Mouse (Mus musculus) hindbrain, embryonic 10.5 days (tissue): ENCODE data around the gene Rab3c. TPM values are rescaled to one million over a fixed set of nuclear protein-coding genes. Genes with fewer than 3 reads are reported as not detected.

ENCODE experiments used
- DNase-seq: peaks from one replicate; pipeline ENCODE4 v3.0.0-alpha.2; 2017; ENCODE audit warnings: low spot score
- H3K27ac ChIP-seq: fragments of 300-500 bp; sonication (generic); 2 replicates; pipeline ENCODE4 v1.5.1; 2016; ENCODE audit warnings: mild to moderate bottlenecking, moderate library complexity
- H3K27me3 ChIP-seq: fragments of 300-500 bp; sonication (generic); 2 replicates; pipeline ENCODE4 v1.6.1; 2016; ENCODE audit warnings: mild to moderate bottlenecking; ENCODE audit not compliant: poor library complexity, insufficient read depth, severe bottlenecking
- H3K36me3 ChIP-seq: fragments of 300-500 bp; sonication (generic); 2 replicates; pipeline ENCODE4 v1.6.1; 2016; ENCODE audit warnings: mild to moderate bottlenecking, moderate library complexity
- H3K4me1 ChIP-seq: fragments of 300-500 bp; sonication (generic); replicated peaks from 2 replicates; pipeline ENCODE4 v1.6.1; 2016; ENCODE audit warnings: mild to moderate bottlenecking
- H3K4me3 ChIP-seq: fragments of 300-500 bp; sonication (generic); 2 replicates; pipeline ENCODE4 v1.5.1; 2016; ENCODE audit warnings: mild to moderate bottlenecking, moderate library complexity
- H3K9me3 ChIP-seq: fragments of 300-500 bp; sonication (generic); 2 replicates; pipeline ENCODE4 v1.6.1; 2016; ENCODE audit warnings: mild to moderate bottlenecking, moderate library complexity
- WGBS: fragments of 180-500 bp; shearing (Covaris S2); methylation state at CpG from one replicate; pipeline ENCODE4 v1.1.7; 2016; 5-methylcytosine and 5-hydroxymethylcytosine counted together
- polyA plus RNA-seq: library from polyadenylated mRNA; unstranded; fragments of >200 nt; fragmentation: Nextera tagmentation; extraction: Ambion mirVana; gene quantifications from 2 replicates; pipeline ENCODE4 v1.2.1, GENCODE M21; 2016

The Rab3c gene
- polyA plus RNA-seq, 1 experiment from 2014 or later, result 35.5 TPM

DNA sequence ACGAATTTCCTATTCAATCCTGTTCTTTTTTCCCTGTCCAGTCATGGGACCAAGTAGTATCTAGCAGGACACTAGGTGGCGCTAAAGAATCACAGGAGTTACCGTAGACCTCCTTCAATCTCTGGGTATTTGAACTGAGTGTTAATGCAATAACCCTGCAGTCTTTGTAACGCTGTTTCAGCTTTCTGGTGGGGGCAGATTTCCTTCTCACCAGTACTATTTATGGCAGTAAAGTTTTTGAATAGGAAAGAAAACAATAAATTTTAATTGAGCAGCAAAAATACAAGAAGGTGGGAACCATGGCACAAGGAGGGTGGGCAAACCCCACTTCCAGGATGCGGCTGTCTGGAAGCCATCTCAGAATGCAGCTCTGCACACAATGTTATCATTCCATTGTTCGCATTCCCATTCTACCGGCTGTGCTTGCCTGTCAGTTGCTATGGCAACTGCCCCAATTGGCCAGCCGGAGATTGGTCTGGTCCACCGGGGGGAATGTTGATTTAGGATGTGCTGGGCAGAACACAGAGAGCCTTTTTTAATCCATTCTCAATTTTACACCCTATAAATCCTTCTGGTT is 217.9 kb downstream of the Rab3c start:
- H3K27me3 ChIP-seq, result no peaks in the 10 kb centered on the region
- H3K4me1 ChIP-seq, result peaks cover 11% of the 10 kb centered on the region
- no peaks in the 10 kb centered on the region for H3K36me3 ChIP-seq
- H3K27ac ChIP-seq, result peak overlapping the region; percentile 78
- no peaks in the 10 kb centered on the region for H3K9me3 ChIP-seq
- WGBS, result 14% methylated on average over 9 of the region's 9 CpGs
- peak; percentile 77 for DNase-seq
- H3K4me3 ChIP-seq, result peak overlapping the region; percentile 26

DNA sequence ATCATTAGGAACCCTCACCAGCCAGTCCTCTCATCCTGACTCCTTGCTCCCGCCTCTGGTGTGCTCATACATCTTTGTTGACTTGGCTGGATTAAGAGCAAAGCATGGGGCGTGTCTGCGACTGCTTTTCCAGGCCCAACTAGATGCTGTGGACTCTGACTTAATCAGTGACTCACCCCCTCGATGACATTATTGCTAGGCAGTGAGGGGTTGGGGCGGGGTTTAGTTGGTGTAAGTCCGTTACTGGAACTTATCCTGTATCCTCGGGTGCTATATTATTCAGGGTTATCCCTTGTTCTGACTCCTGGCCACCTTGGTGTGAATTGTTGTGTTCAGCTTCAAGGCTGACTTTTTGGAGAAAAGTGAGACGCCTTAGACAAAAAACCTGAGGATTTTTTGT is 218.5 kb downstream of the Rab3c start:
- DNase-seq, result no peak
- 72% methylated on average over 8 of the region's 8 CpGs for WGBS
- peaks cover 11% of the 10 kb centered on the region for H3K4me1 ChIP-seq
- peak overlapping the region; percentile 78; the same call in 1 of the 2 replicates for H3K27ac ChIP-seq
- no peak overlapping the region for H3K4me3 ChIP-seq
- H3K27me3 ChIP-seq, result no peaks in the 10 kb centered on the region
- H3K9me3 ChIP-seq, result no peaks in the 10 kb centered on the region
- H3K36me3 ChIP-seq, result no peaks in the 10 kb centered on the region

DNA sequence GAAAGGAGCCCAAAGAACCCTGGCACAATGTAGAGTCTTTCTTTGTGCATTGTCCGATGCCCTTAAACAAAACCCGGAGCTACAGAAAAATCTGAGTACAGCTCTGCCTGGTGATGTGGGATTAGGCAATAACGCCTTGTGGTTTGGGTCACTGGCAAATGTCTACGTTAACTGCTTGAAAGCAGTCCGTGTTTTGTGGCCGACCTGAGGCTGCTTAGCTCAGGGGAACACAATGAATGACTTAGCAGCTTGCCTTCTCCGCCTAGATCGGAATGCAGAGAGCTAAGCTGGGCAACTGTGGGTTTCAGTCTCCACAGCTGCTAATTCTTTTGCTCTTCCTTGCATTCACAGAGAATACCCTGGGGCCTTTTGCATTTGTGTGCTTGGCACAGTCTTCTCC is 226.3 kb downstream of the Rab3c start:
- Histone ChIP-seq H3K36me3 (no peaks in the 10 kb centered on the region), H3K4me1 (no peaks in the 10 kb centered on the region), H3K4me3 (no peak overlapping the region), H3K27ac (no peak overlapping the region), H3K27me3 (no peaks in the 10 kb centered on the region), H3K9me3 (no peaks in the 10 kb centered on the region)
- no peak for DNase-seq
- 80% methylated on average over 8 of the region's 8 CpGs for WGBS

DNA sequence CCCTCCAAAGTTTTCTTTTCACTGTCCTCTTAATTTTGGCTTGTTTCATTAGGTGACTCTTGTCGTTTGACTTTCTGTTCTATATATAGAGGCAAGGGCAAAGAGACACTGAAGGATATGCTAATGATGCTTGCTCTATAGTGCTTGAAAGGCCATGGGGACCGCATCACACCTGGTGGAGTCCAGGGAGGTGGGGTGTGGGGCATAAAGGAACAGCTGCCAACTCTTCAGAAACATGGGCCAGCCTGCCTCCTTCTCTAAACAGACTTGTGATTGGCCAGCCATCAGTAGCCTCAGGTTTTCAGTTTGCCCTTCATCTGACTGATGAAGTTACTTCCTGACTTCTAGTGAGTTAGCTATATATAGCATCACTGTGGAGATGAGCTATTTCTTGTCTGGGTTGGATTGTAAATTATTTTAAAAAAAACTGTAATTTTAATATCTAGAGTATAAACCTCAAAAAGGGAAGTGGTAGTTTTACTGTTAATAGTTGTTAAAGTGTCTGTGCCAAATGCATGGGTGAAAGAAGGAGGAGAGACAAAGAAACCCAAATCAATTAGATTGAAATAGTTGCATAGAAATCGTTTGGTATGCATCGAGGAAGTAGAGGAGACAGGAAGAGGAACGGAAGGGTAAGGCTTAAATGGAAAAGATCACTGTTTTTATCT is 231.9 kb downstream of the Rab3c start:
- 75% methylated on average over 5 of the region's 5 CpGs for WGBS
- H3K9me3 ChIP-seq, result no peaks in the 10 kb centered on the region
- H3K27ac ChIP-seq, result no peak overlapping the region
- H3K4me1 ChIP-seq, result no peaks in the 10 kb centered on the region
- no peak overlapping the region for H3K4me3 ChIP-seq
- no peaks in the 10 kb centered on the region for H3K27me3 ChIP-seq
- no peaks in the 10 kb centered on the region for H3K36me3 ChIP-seq
- no peak for DNase-seq

DNA sequence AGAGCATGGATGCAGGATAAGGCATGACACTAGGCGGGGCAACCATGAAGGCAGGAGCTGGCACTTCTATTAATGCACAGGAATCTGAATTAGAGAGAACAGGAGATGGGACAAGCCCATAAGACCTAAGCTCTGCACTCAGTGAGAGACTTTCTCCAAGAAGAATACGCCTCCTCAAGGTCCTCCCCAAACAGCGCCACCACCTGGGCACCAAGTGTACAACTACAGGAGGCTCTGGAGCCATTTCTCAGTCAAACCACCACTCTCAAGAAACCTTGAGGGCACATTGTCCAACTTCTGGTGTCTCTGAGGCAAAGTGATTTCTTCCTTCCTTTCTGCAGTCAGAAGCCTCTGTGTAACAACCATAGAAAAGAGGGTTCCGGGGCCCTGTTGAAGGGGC is 236.4 kb downstream of the Rab3c start:
- H3K4me1 ChIP-seq, result no peaks in the 10 kb centered on the region
- H3K9me3 ChIP-seq, result no peaks in the 10 kb centered on the region
- H3K36me3 ChIP-seq, result no peaks in the 10 kb centered on the region
- no peak overlapping the region for H3K4me3 ChIP-seq
- WGBS, result 70% methylated on average over 4 of the region's 4 CpGs
- no peak for DNase-seq
- no peaks in the 10 kb centered on the region for H3K27me3 ChIP-seq
- H3K27ac ChIP-seq, result no peak overlapping the region

DNA sequence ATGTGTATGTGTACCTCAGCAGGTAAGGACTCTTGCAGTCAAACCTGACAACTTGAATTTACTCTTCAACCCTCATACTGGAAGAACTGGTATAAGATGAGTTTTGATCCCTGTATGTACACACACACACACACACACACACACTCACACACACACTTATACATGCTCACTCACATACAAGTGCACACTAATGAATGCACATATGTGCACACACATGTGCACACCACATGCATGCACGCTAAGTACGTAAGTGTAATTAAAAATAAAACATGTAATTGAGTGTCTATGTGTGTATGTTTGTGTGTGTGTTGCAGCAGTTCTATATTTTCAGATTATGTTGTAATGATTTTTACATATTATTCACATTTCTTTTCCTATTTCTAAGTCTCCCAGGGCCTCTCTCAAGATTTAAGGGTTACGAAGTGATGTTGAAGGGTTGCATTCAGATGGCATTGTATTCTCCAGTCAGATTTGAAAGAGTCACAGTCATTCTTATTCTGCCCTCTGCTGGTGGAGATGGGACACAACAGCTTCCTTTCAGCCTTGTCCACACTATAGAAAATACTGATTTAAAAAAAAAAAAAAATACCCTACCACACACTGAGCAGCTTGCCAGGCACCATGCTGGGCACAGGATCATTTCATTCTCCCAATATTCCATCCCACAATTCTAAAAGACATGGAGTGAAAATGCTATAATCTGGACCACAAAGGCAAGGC is 240.9 kb downstream of the Rab3c start:
- 90% methylated on average over 3 of the region's 3 CpGs for WGBS
- no peaks in the 10 kb centered on the region for H3K27me3 ChIP-seq
- H3K36me3 ChIP-seq, result no peaks in the 10 kb centered on the region
- peak; percentile 36 for DNase-seq
- H3K27ac ChIP-seq, result no peak overlapping the region
- no peaks in the 10 kb centered on the region for H3K4me1 ChIP-seq
- no peaks in the 10 kb centered on the region for H3K9me3 ChIP-seq
- no peak overlapping the region for H3K4me3 ChIP-seq

DNA sequence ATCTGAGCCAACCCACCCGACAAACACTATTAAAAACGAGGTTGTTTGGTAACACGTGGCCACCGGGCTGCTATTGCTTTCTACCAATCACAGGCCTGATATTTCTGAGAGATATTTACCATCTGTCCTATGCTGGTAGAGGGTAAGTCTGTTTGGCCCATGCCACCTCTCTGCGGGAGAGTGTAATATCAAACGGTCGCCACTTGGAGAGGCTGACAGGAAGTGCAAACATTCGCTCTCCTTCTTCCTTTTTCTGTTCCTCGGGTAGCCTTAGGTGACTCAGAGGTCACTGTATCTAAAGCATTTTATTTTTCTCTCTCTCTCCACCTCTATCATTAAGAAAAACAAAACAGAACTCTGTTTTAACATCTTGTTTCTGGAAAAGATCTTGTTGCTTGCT is 241.6 kb downstream of the Rab3c start:
- Histone ChIP-seq H3K4me1 (no peaks in the 10 kb centered on the region), H3K9me3 (no peaks in the 10 kb centered on the region), H3K27me3 (no peaks in the 10 kb centered on the region), H3K4me3 (no peak overlapping the region), H3K27ac (no peak overlapping the region), H3K36me3 (no peaks in the 10 kb centered on the region)
- WGBS, result 85% methylated on average over 9 of the region's 9 CpGs
- DNase-seq, result no peak

DNA sequence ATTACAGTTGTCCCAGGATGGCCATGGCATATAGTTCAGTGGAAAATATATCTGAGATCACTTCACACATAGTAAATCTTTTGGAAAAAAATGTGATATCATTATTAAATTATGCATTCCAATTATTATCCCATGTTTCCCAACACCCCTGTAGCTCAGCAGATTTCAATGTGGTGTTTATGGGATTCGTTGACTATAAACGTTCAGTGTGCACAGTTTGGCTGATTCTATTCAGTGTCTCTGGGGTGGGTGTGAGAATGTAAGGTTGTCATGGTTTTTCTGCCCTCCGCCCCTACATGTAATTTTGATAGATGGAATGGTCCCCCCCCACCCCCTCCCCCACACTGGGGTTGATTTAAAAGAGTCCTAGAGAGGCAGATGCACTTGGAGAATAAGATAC is 242.3 kb downstream of the Rab3c start:
- Histone ChIP-seq H3K27me3 (no peaks in the 10 kb centered on the region), H3K27ac (no peak overlapping the region), H3K4me3 (no peak overlapping the region), H3K36me3 (no peaks in the 10 kb centered on the region), H3K4me1 (no peaks in the 10 kb centered on the region), H3K9me3 (no peaks in the 10 kb centered on the region)
- 94% methylated on average over 3 of the region's 3 CpGs for WGBS
- no peak for DNase-seq

DNA sequence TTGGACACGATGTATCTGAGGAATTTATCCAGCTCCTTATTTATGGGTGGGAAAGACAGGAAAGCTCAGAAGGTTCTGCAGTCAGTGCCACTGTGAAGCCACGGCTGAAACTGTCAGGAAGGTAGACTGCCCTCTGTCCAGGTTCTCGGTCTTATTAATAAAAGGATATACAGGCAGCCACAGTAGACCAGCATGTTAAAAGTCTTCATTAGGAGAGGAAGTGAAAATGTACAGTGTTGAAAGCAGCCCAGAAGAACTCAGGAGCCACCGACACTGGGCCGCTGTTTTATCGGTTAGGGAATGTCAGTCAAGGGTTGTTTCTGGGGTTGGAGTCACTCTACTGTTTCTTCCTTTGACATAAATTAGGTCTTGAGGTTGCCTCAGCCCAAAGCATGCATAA is 245.9 kb downstream of the Rab3c start:
- H3K9me3 ChIP-seq, result no peaks in the 10 kb centered on the region
- H3K4me3 ChIP-seq, result no peak overlapping the region
- 87% methylated on average over 6 of the region's 6 CpGs for WGBS
- no peak overlapping the region for H3K27ac ChIP-seq
- no peaks in the 10 kb centered on the region for H3K4me1 ChIP-seq
- H3K27me3 ChIP-seq, result no peaks in the 10 kb centered on the region
- no peaks in the 10 kb centered on the region for H3K36me3 ChIP-seq
- no peak for DNase-seq

DNA sequence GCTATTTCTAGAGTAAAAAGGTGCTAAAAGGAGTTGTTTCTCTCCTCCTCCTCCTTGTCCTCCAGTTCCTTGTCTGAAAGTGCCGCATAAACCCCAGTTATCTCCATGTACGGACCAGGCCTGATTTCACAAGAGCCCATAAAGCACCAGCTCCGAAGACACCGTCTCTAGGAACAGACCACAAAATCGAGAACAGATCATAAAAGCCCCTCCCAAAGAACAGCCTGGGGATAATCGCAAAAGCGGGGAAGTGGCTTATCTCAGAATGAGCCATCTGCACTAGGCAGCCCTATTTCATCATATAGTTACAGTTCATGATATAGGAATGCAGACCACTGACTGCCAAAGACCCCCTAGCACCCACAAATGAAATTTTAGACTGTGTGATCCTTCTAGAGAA is 246.8 kb downstream of the Rab3c start:
- Histone ChIP-seq H3K36me3 (no peaks in the 10 kb centered on the region), H3K4me3 (no peak overlapping the region), H3K4me1 (no peaks in the 10 kb centered on the region), H3K27ac (no peak overlapping the region), H3K9me3 (no peaks in the 10 kb centered on the region), H3K27me3 (no peaks in the 10 kb centered on the region)
- no peak for DNase-seq
- 88% methylated on average over 7 of the region's 7 CpGs for WGBS

DNA sequence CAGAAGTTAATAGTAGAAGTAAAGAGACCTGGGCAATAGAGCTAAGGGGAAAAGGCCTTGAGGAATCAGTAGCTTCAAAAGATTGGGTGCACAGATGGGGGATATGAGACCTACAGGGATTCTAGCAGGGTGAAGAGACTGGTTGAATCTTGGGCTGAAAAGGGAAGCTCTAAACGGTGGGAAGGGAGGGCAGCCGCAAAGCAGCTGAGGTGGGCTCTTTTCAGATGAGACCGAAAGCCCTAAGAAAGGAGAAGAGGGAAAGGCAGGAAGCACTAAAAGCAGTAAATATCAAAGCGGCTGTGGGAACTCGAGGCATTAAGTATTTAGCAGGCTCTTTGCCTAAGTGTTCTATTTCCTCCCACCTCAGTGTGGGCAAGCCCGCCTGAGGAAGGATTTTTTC is 248.9 kb downstream of the Rab3c start:
- no peaks in the 10 kb centered on the region for H3K4me1 ChIP-seq
- H3K36me3 ChIP-seq, result no peaks in the 10 kb centered on the region
- no peak overlapping the region for H3K4me3 ChIP-seq
- no peaks in the 10 kb centered on the region for H3K9me3 ChIP-seq
- no peak overlapping the region for H3K27ac ChIP-seq
- H3K27me3 ChIP-seq, result no peaks in the 10 kb centered on the region
- 46% methylated on average over 6 of the region's 6 CpGs for WGBS
- no peak for DNase-seq

DNA sequence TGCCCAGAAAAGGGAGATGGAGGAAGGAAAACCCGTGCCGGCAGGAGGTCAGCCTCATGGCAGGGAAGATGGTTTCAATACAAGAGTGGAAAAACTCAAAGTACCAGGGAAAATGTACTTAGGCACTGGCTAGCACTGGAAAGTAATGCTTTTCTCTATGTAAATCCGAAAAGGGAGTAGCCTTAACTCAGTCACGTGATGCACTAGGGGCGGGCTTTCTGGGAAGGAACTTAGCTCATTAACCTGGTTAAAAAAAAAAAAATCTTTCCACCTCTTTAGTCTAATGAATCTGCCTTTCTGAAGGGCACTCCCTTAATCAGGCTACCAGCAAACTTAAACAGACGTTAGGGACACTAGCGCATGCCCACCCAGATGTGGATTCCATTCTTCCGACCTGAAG is 249.7 kb downstream of the Rab3c start:
- 85% methylated on average over 8 of the region's 8 CpGs for WGBS
- no peaks in the 10 kb centered on the region for H3K9me3 ChIP-seq
- H3K27ac ChIP-seq, result no peak overlapping the region
- no peak overlapping the region for H3K4me3 ChIP-seq
- H3K27me3 ChIP-seq, result no peaks in the 10 kb centered on the region
- H3K4me1 ChIP-seq, result no peaks in the 10 kb centered on the region
- no peak for DNase-seq
- no peaks in the 10 kb centered on the region for H3K36me3 ChIP-seq

DNA sequence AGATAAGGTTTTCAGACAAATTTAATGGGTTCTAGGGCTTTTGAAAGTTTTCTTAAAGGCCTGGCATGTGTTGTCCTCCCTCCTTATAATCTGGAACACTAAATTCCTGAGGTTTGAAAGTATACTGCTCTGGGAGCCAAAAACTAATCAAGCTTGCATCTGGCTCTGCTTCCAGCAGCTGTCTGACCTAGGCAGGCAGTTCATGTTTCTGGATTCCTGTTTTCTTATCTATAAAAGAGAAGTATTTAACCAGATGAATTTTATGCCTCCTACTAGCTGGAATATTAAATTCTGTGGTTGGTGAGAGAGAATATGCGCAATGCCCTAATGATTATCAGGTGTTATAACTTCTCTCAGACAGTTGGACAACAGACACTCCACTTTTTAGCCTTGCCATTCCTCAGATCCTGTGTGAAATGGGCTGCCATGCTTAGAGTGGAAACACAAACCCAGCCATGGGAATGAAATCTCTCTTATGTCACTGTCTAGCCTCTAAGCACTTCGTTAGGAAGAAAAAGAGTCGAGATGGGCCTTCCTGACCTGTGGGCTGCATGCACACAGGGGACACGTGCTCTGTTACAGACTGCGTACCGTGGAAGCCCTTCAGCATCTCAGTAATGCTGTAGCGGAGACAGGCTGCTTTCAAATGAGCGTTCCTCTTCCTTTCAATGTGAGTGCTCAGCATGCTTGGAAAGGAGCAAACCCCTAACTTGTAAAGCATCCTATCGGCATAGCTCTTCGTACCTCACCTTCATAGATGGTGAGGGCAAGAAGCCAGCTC is 256.2 kb downstream of the Rab3c start:
- H3K4me1 ChIP-seq, result peaks cover 5% of the 10 kb centered on the region

More for the DNA sequence above, 256.2 kb downstream of the Rab3c start:
- no peak overlapping the region for H3K27ac ChIP-seq
- no peaks in the 10 kb centered on the region for H3K36me3 ChIP-seq
- no peaks in the 10 kb centered on the region for H3K9me3 ChIP-seq
- H3K27me3 ChIP-seq, result peaks cover 4% of the 10 kb centered on the region; the same call in 1 of the 2 replicates
- 89% methylated on average over 10 of the region's 10 CpGs for WGBS
- H3K4me3 ChIP-seq, result no peak overlapping the region
- DNase-seq, result no peak
